Mouse (Mus musculus) hindbrain, embryonic 16.5 days (tissue): ENCODE data around the gene Papola. TPM values are rescaled to one million over a fixed set of nuclear protein-coding genes. Genes with fewer than 3 reads are reported as not detected.
A peak's percentile ranks its signal among the peaks of the same experiment; 100 is the strongest.

ENCODE experiments used
- ATAC-seq: fragments of 200-750 bp; cut with Nextera tagmentation; 2 replicates; pipeline ENCODE4 v1.8.0; 2017; ENCODE audit warnings: moderate TSS enrichment, moderate library complexity
- H3K27ac ChIP-seq: fragments of 300-500 bp; sonication (generic); 2 replicates; pipeline ENCODE4 v1.5.1; 2014; ENCODE audit warnings: low read depth, mild to moderate bottlenecking, control low read depth, low read length, moderate library complexity
- H3K27me3 ChIP-seq: fragments of 300-500 bp; sonication (generic); replicated peaks from 2 replicates; pipeline ENCODE4 v1.6.1; 2014; ENCODE audit warnings: low read length; ENCODE audit not compliant: control insufficient read depth, insufficient read depth
- H3K36me3 ChIP-seq: fragments of 300-500 bp; sonication (generic); 2 replicates; pipeline ENCODE4 v1.6.1; 2014; ENCODE audit warnings: mild to moderate bottlenecking, low read length, moderate library complexity, mixed read lengths; ENCODE audit not compliant: control insufficient read depth, insufficient read depth
- H3K4me1 ChIP-seq: fragments of 300-500 bp; sonication (generic); 2 replicates; pipeline ENCODE4 v1.6.1; 2014; ENCODE audit warnings: low read depth, low read length; ENCODE audit not compliant: control insufficient read depth, insufficient read depth
- H3K4me2 ChIP-seq: fragments of 300-500 bp; sonication (generic); 2 replicates; pipeline ENCODE4 v1.6.1; 2014; ENCODE audit warnings: mild to moderate bottlenecking, low read length, control low read depth, moderate library complexity
- H3K4me3 ChIP-seq: fragments of 300-500 bp; sonication (generic); 2 replicates; pipeline ENCODE4 v1.5.1; 2014; ENCODE audit warnings: mild to moderate bottlenecking, low read length, control low read depth, moderate library complexity
- H3K9ac ChIP-seq: fragments of 300-500 bp; sonication (generic); 2 replicates; pipeline ENCODE4 v1.6.1; 2014; ENCODE audit warnings: low read depth, mild to moderate bottlenecking, control low read depth, low read length, moderate library complexity
- H3K9me3 ChIP-seq: fragments of 300-500 bp; sonication (generic); 2 replicates; pipeline ENCODE4 v1.6.1; 2014; ENCODE audit warnings: mild to moderate bottlenecking, low read length, moderate library complexity; ENCODE audit not compliant: control insufficient read depth
- WGBS: fragments of 180-500 bp; shearing (Covaris S2); extraction: QIAGEN DNeasy Blood & Tissue Kit; methylation state at CpG from one replicate; pipeline ENCODE4 v1.1.7; 2014; 5-methylcytosine and 5-hydroxymethylcytosine counted together
- polyA plus RNA-seq: library from polyadenylated mRNA; unstranded; fragments of >200 nt; fragmentation: Nextera tagmentation; extraction: Ambion mirVana; gene quantifications from 2 replicates; pipeline ENCODE4 v1.2.1, GENCODE M21; 2015

Gene Papola
- polyA plus RNA-seq, 1 experiment from 2014 or later, result 127 TPM

- no peaks in the 10 kb centered on the region for H3K27me3 ChIP-seq
- 89% methylated on average over 11 of the region's 11 CpGs for WGBS
- no peak for ATAC-seq
Observed at GRCm38 (mm10) chr12:105863436-105863835, 78.9 kb downstream of the Papola start.

GRCm38 (mm10) chr12:105867646-105868045 lies 83.2 kb downstream of the Papola start:
- Histone ChIP-seq H3K4me1 (no peaks in the 10 kb centered on the region), H3K9me3 (no peaks in the 10 kb centered on the region), H3K4me2 (no peak overlapping the region), H3K4me3 (no peak overlapping the region), H3K27me3 (no peaks in the 10 kb centered on the region; the same call in 1 of the 2 replicates), H3K36me3 (no peaks in the 10 kb centered on the region), H3K27ac (no peak overlapping the region), H3K9ac (no peak overlapping the region)
- WGBS, result 79% methylated on average over 2 of the region's 2 CpGs
- no peak for ATAC-seq

More at GRCm38 (mm10) chr12:105863436-105863835, 78.9 kb downstream of the Papola start:
- Histone ChIP-seq H3K9me3 (no peaks in the 10 kb centered on the region), H3K4me1 (no peaks in the 10 kb centered on the region; the same call in 1 of the 2 replicates), H3K9ac (no peak overlapping the region), H3K36me3 (no peaks in the 10 kb centered on the region), H3K4me2 (no peak overlapping the region), H3K27ac (no peak overlapping the region), H3K4me3 (no peak overlapping the region)

GRCm38 (mm10) chr12:105869242-105869641 lies 84.7 kb downstream of the Papola start:
- Histone ChIP-seq H3K36me3 (no peaks in the 10 kb centered on the region), H3K4me3 (no peak overlapping the region), H3K9ac (no peak overlapping the region), H3K4me2 (no peak overlapping the region), H3K27me3 (no peaks in the 10 kb centered on the region; the same call in 1 of the 2 replicates), H3K27ac (no peak overlapping the region), H3K9me3 (no peaks in the 10 kb centered on the region), H3K4me1 (no peaks in the 10 kb centered on the region)
- no peak for ATAC-seq
- WGBS, result 37% methylated on average over 6 of the region's 6 CpGs

GRCm38 (mm10) chr12:105869696-105870095 lies 85.2 kb downstream of the Papola start:
- Histone ChIP-seq H3K4me1 (no peaks in the 10 kb centered on the region), H3K27ac (no peak overlapping the region), H3K27me3 (no peaks in the 10 kb centered on the region; the same call in 1 of the 2 replicates), H3K9ac (no peak overlapping the region), H3K4me2 (no peak overlapping the region), H3K4me3 (no peak overlapping the region), H3K9me3 (no peaks in the 10 kb centered on the region), H3K36me3 (no peaks in the 10 kb centered on the region)
- no peak for ATAC-seq
- 25% methylated on average over 14 of the region's 14 CpGs for WGBS

GRCm38 (mm10) chr12:105873283-105873682 lies 88.8 kb downstream of the Papola start:
- Histone ChIP-seq H3K9me3 (no peaks in the 10 kb centered on the region), H3K4me3 (no peak overlapping the region), H3K36me3 (no peaks in the 10 kb centered on the region), H3K27ac (no peak overlapping the region), H3K4me2 (no peak overlapping the region), H3K27me3 (no peaks in the 10 kb centered on the region; the same call in 1 of the 2 replicates), H3K9ac (no peak overlapping the region), H3K4me1 (peaks cover 8% of the 10 kb centered on the region; the same call in 1 of the 2 replicates)
- ATAC-seq, result no peak
- WGBS, result 49% methylated on average over 2 of the region's 2 CpGs

- Histone ChIP-seq H3K27ac (no peak overlapping the region), H3K4me1 (peaks cover 8% of the 10 kb centered on the region; the same call in 1 of the 2 replicates), H3K9me3 (peaks cover 6% of the 10 kb centered on the region), H3K4me3 (no peak overlapping the region), H3K4me2 (peak overlapping the region; percentile 13; the same call in 1 of the 2 replicates), H3K36me3 (no peaks in the 10 kb centered on the region), H3K9ac (0 out of 2 replicates have a peak overlapping the region, but pooled peaks have one; percentile 4), H3K27me3 (no peaks in the 10 kb centered on the region; the same call in 1 of the 2 replicates)
- WGBS, result 12% methylated on average over 15 of the region's 17 CpGs
- peak; percentile 87 for ATAC-seq
Observed at GRCm38 (mm10) chr12:105875112-105875511, 90.6 kb downstream of the Papola start.

GRCm38 (mm10) chr12:105876521-105876920 lies 92.0 kb downstream of the Papola start:
- H3K4me1 ChIP-seq, result peaks cover 8% of the 10 kb centered on the region; the same call in 1 of the 2 replicates
- H3K27ac ChIP-seq, result 0 out of 2 replicates have a peak overlapping the region, but pooled peaks have one; percentile 20
- peak; percentile 43; the same call in 1 of the 2 replicates for ATAC-seq
- no peak overlapping the region for H3K9ac ChIP-seq
- H3K36me3 ChIP-seq, result no peaks in the 10 kb centered on the region
- no peaks in the 10 kb centered on the region; the same call in none of the 2 replicates for H3K27me3 ChIP-seq
- H3K4me3 ChIP-seq, result no peak overlapping the region
- H3K9me3 ChIP-seq, result peaks cover 6% of the 10 kb centered on the region
- H3K4me2 ChIP-seq, result no peak overlapping the region
- WGBS, result 51% methylated on average over 11 of the region's 11 CpGs

- Histone ChIP-seq H3K4me3 (no peak overlapping the region), H3K36me3 (no peaks in the 10 kb centered on the region), H3K9me3 (peaks cover 6% of the 10 kb centered on the region), H3K27ac (0 out of 2 replicates have a peak overlapping the region, but pooled peaks have one; percentile 25), H3K4me2 (no peak overlapping the region), H3K9ac (no peak overlapping the region), H3K27me3 (no peaks in the 10 kb centered on the region; the same call in none of the 2 replicates), H3K4me1 (peaks cover 8% of the 10 kb centered on the region; the same call in 1 of the 2 replicates)
- ATAC-seq, result peak; percentile 22; the same call in 1 of the 2 replicates
- WGBS, result 74% methylated on average over 13 of the region's 13 CpGs
Observed at GRCm38 (mm10) chr12:105876931-105877330, 92.4 kb downstream of the Papola start.

- Histone ChIP-seq H3K9ac (no peak overlapping the region), H3K36me3 (no peaks in the 10 kb centered on the region), H3K4me3 (no peak overlapping the region), H3K4me1 (peaks cover 8% of the 10 kb centered on the region; the same call in 1 of the 2 replicates), H3K27me3 (no peaks in the 10 kb centered on the region; the same call in 1 of the 2 replicates), H3K9me3 (peaks cover 6% of the 10 kb centered on the region), H3K27ac (no peak overlapping the region), H3K4me2 (no peak overlapping the region)
- ATAC-seq, result no peak
- WGBS, result 94% methylated on average over 5 of the region's 5 CpGs
Observed at GRCm38 (mm10) chr12:105878746-105879145, 94.3 kb downstream of the Papola start.
